Mouse (Mus musculus) left cerebral cortex, postnatal 36 days (tissue): ENCODE results near the gene Vmn1r148. TPM values are rescaled to one million over a fixed set of nuclear protein-coding genes. Genes with fewer than 3 reads are reported as not detected.
"Not testable (repeated sequence)": the region's sequence is repeated elsewhere in the genome, so short reads cannot be mapped to it uniquely, and the experiment has no call there.

Experiments used
- DNase-seq, 2 experiments: peaks; one replicate each; pipeline ENCODE4 v3.0.0; 2021 to 2022; ENCODE audit warnings: low spot score in 2 of 2, mixed read lengths in 1 of 2
- intact Hi-C: fragments of 180-260 bp; cut with DNase I; formaldehyde crosslinking; loops from one replicate; pipeline ENCODE4 v1.15.1; 2025
- total RNA-seq, 2 experiments: library from RNA; stranded (reverse); gene quantifications; 2 replicates each; pipeline ENCODE4 v1.2.3; 2021

Gene Vmn1r148
- total RNA-seq, result not detected

- DNase-seq, intact Hi-C loops: not testable (repeated sequence)
Measured at GRCm38 (mm10) chr7:22413283-22413682, at the start of gene Vmn1r148. Gene Vmn1r148 (plus strand): TSS chr7:22413583.

GRCm38 (mm10) chr7:22370939-22371338, 42.4 kb upstream of the Vmn1r148 start, which contains the start of gene Gm8660:
Gene Gm8660 (minus strand): TSS chr7:22371039.
- intact Hi-C loops, DNase-seq: not testable (repeated sequence)

DNA sequence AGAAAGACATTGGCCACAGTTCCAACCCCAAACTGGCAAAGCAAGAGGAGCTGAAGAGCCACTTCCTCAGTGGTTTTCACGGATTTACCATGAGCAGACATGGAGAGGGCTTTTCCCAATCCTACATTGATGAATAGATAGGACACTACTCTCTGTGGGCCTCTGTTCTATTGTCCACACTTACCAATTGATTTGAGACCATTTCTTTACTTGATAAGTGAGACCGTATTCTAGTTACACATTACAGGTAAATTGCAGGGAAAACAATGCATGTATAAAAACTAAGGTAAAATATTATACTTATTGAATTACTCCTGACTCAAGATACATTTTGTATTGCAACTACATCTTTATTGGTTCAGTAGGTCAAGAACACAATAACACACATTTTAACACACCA, 24.7 kb downstream of the Vmn1r148 start, which contains the start of gene Vmn1r149:
Vmn1r149 (minus strand) TSS at position 101 of the 400 bp plus-strand sequence.
- DNase-seq, intact Hi-C loops: not testable (repeated sequence)

GRCm38 (mm10) chr7:22463975-22464374, 50.6 kb downstream of the Vmn1r148 start, which contains the start of gene Gm10665:
Gene Gm10665 (minus strand): TSS chr7:22464075.
- DNase-seq, intact Hi-C loops: not testable (repeated sequence)

Other genes starting within 250 kb of the Vmn1r148 start
- gene Vmn1r142, start 249.5 kb upstream of the Vmn1r148 start, total RNA-seq, result not detected
- gene Vmn1r143, start 224.2 kb upstream of the Vmn1r148 start, total RNA-seq, result not detected
- gene Gm8653, start 212.3 kb upstream of the Vmn1r148 start, total RNA-seq, result not detected
- not detected for gene Gm8453, start 184.1 kb upstream of the Vmn1r148 start, total RNA-seq
- not detected for gene Gm4187, start 83.9 kb upstream of the Vmn1r148 start, total RNA-seq
- not detected for gene Gm8660, start 42.5 kb upstream of the Vmn1r148 start, total RNA-seq
- not detected for gene Vmn1r149, start 24.6 kb downstream of the Vmn1r148 start, total RNA-seq
- not detected for gene Gm10665, start 50.5 kb downstream of the Vmn1r148 start, total RNA-seq
- gene Vmn1r151, start 86.1 kb downstream of the Vmn1r148 start, total RNA-seq, result not detected
- gene Vmn1r152, start 109.4 kb downstream of the Vmn1r148 start, total RNA-seq, result not detected
- not detected for gene Gm8677, start 121.3 kb downstream of the Vmn1r148 start, total RNA-seq
- gene Gm4201, start 151.8 kb downstream of the Vmn1r148 start, total RNA-seq, result not detected
- gene Gm4565, start 174.5 kb downstream of the Vmn1r148 start, total RNA-seq, result not detected
- not detected for gene Vmn1r155, start 244.4 kb downstream of the Vmn1r148 start, total RNA-seq